Mouse (Mus musculus): ENCODE measurements around the gene Trappc1.

The Trappc1 gene

GRCm38 (mm10) chr11:69370817-69371215 is 47.0 kb downstream of the Trappc1 start:
- DNase-seq: no peak

- DNase-seq: no peak
These were observed 47.8 kb downstream of the Trappc1 start for GRCm38 (mm10) chr11:69371601-69372000.

GRCm38 (mm10) chr11:69372056-69372779 is 48.4 kb downstream of the Trappc1 start:
- DNase-seq: no peak

- no peak for DNase-seq
These were observed 49.0 kb downstream of the Trappc1 start for GRCm38 (mm10) chr11:69372780-69373170.

- DNase-seq: no peak
These were observed 49.6 kb downstream of the Trappc1 start for GRCm38 (mm10) chr11:69373223-69373965.

Measured in kidney, adult 18-20 months (tissue).